Mouse (Mus musculus): ENCODE results near the gene Klf2. TPM values are rescaled to one million over a fixed set of nuclear protein-coding genes. Genes with fewer than 3 reads are reported as not detected.

Gene Klf2
- polyA plus RNA-seq, 1 experiment from 2014 or later = 5.9 TPM

- H3K27ac ChIP-seq = no peak overlapping the region
- WGBS = 85% methylated on average over 2 of the region's 2 CpGs
- no peaks in the 10 kb centered on the region for H3K9me3 ChIP-seq
- H3K4me3 ChIP-seq = no peak overlapping the region
- no peaks in the 10 kb centered on the region for H3K27me3 ChIP-seq
- H3K4me1 ChIP-seq (replicated peaks) = no peaks in the 10 kb centered on the region; the same call in 1 of the 2 replicates
- H3K36me3 ChIP-seq = no peaks in the 10 kb centered on the region
- no peak overlapping the region for H3K9ac ChIP-seq
- ATAC-seq (ENCODE audit: low FRiP score) = no peak
- H3K4me2 ChIP-seq = no peak overlapping the region
These were observed 27.7 kb upstream of the Klf2 start for GRCm38 (mm10) chr8:72291104-72291503.

DNA sequence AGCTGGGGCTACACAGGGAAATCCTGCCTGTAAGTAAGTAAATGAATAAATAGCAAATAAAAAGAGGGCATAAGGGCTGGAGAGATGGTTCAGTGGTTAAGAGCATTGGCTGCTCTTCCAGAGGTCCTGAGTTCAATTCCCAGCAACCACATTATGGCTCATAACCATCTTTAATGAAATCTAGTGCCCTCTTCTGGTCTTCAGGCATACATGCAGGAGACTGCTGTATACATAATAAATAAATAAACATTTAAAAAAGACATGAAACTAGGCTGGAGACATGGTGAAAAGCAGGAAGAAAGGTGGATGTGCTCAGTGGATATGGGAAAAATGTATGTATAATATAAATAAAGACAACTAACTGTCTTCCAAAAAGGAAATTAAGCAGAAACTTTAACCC, 25.5 kb upstream of the Klf2 start:
- H3K36me3 ChIP-seq = no peaks in the 10 kb centered on the region
- H3K4me3 ChIP-seq = no peak overlapping the region
- no peak overlapping the region for H3K9ac ChIP-seq
- ATAC-seq (ENCODE audit: low FRiP score) = no peak
- H3K4me2 ChIP-seq = no peak overlapping the region
- no peaks in the 10 kb centered on the region for H3K27me3 ChIP-seq
- no peaks in the 10 kb centered on the region for H3K9me3 ChIP-seq
- H3K4me1 ChIP-seq (replicated peaks) = no peaks in the 10 kb centered on the region; the same call in 1 of the 2 replicates
- no peak overlapping the region for H3K27ac ChIP-seq

- Histone ChIP-seq H3K9ac (no peak overlapping the region), H3K36me3 (no peaks in the 10 kb centered on the region), H3K9me3 (no peaks in the 10 kb centered on the region), H3K4me1 (replicated peaks) (no peaks in the 10 kb centered on the region; the same call in 1 of the 2 replicates), H3K27me3 (no peaks in the 10 kb centered on the region), H3K4me3 (no peak overlapping the region), H3K4me2 (no peak overlapping the region), H3K27ac (0 out of 2 replicates have a peak overlapping the region, but pooled peaks have one; percentile 24)
- WGBS = 70% methylated on average over 3 of the region's 3 CpGs
- no peak for ATAC-seq (ENCODE audit: low FRiP score)
These were observed 23.7 kb upstream of the Klf2 start for GRCm38 (mm10) chr8:72295125-72295524.

GRCm38 (mm10) chr8:72295679-72296078, 23.2 kb upstream of the Klf2 start:
- Histone ChIP-seq H3K9me3 (no peaks in the 10 kb centered on the region), H3K4me2 (no peak overlapping the region), H3K27me3 (no peaks in the 10 kb centered on the region), H3K36me3 (no peaks in the 10 kb centered on the region), H3K27ac (peak overlapping the region; percentile 24; the same call in 1 of the 2 replicates), H3K4me3 (no peak overlapping the region), H3K9ac (no peak overlapping the region), H3K4me1 (replicated peaks) (no peaks in the 10 kb centered on the region; the same call in 1 of the 2 replicates)
- ATAC-seq (ENCODE audit: low FRiP score) = peak; percentile 73; the same call in 1 of the 2 replicates
- WGBS = 61% methylated on average over 8 of the region's 8 CpGs

DNA sequence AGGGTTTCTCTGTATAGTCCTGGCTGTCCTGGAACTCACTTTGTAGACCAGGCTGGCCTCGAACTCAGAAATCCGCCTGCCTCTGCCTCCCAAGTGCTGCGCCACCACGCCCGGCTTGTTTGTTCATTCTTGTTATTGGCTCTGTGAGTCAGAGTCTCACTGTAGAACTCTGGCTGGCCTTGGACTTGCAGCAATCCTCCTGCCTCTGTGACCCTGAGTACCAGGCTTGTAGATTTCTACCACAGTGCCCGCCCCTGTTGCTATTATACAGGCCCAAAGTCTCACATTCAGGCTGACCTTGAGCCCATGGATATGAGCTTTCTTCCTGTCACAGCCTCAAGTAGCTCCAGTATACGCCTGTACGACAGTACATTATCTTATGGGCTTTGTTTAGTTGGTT, 22.3 kb upstream of the Klf2 start:
- ATAC-seq (ENCODE audit: low FRiP score) = no peak
- Histone ChIP-seq H3K4me3 (no peak overlapping the region), H3K27me3 (no peaks in the 10 kb centered on the region), H3K9ac (no peak overlapping the region), H3K4me1 (replicated peaks) (no peaks in the 10 kb centered on the region; the same call in 1 of the 2 replicates), H3K36me3 (no peaks in the 10 kb centered on the region), H3K9me3 (no peaks in the 10 kb centered on the region), H3K27ac (no peak overlapping the region), H3K4me2 (no peak overlapping the region)
- 97% methylated on average over 8 of the region's 8 CpGs for whole genome bisulfite sequencing

GRCm38 (mm10) chr8:72298928-72299327, 19.9 kb upstream of the Klf2 start:
- Histone ChIP-seq H3K4me2 (no peak overlapping the region), H3K9ac (no peak overlapping the region), H3K9me3 (no peaks in the 10 kb centered on the region), H3K4me3 (no peak overlapping the region), H3K27me3 (no peaks in the 10 kb centered on the region), H3K27ac (no peak overlapping the region), H3K4me1 (replicated peaks) (no peaks in the 10 kb centered on the region; the same call in 1 of the 2 replicates), H3K36me3 (no peaks in the 10 kb centered on the region)
- ATAC-seq (ENCODE audit: low FRiP score) = no peak
- WGBS = 90% methylated on average over 1 of the region's 1 CpGs

DNA sequence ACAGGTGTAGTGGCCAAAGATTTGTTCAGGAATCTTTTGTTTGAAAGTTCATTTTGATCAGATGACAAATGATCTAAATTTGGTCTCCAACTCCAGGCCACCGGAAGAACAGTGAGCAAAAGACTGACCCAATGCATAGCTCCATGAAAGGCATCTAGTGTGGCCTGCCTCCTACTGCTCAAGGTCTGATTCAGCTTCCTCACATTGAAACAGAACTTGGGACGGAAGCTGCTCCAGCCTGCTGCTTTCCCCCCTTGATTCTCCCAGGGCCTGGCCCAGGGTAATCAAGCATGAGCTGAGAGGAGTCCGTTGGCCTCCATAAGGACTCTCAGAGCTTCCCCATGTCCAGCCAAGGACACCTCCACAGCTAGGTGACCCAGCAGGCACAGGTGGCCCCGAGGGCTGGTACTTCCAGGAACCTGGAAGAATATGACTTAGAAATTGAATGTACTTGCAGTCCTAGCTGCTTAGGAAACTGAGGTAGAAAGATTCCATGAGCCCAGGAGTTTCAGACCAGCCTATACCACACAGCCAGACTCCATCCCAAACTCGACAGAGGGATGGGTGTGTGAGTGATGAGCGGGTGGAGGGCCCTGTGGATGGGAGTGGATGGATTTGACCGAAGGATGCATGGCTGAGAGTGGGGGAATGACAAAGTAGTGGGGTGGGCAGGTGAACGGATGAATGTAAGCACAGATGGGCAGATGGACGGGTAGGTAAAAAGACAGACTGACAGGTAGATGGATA, 18.0 kb upstream of the Klf2 start:
- H3K9me3 ChIP-seq = no peaks in the 10 kb centered on the region
- no peaks in the 10 kb centered on the region for H3K36me3 ChIP-seq
- WGBS = 83% methylated on average over 9 of the region's 9 CpGs
- H3K4me3 ChIP-seq = no peak overlapping the region
- no peaks in the 10 kb centered on the region for H3K27me3 ChIP-seq
- no peak overlapping the region for H3K9ac ChIP-seq
- no peaks in the 10 kb centered on the region; the same call in 1 of the 2 replicates for H3K4me1 ChIP-seq (replicated peaks)
- no peak for ATAC-seq (ENCODE audit: low FRiP score)
- H3K27ac ChIP-seq = no peak overlapping the region
- H3K4me2 ChIP-seq = no peak overlapping the region

DNA sequence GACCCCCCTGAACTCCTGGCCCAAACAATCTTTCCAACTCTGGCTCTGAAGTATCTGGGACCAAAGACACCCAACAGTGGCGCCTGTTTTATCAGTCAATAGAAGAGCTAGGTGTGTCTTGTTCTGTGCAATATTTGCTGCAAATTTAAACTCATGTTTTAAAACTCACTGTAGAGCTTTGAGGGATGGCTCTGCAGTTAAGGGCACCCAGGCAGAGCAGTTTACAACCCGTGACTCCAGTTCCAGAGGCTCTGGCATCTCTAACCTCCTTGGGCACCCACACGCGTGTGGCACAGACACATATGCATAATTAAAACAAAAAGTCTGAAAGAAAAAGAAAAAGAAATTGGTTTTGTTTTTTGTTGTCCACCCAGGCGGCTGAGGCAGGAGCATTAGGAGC, 17.3 kb upstream of the Klf2 start:
- H3K27me3 ChIP-seq = no peaks in the 10 kb centered on the region
- no peak overlapping the region for H3K9ac ChIP-seq
- no peak for ATAC-seq (ENCODE audit: low FRiP score)
- H3K9me3 ChIP-seq = no peaks in the 10 kb centered on the region
- H3K36me3 ChIP-seq = no peaks in the 10 kb centered on the region
- no peaks in the 10 kb centered on the region for H3K4me1 ChIP-seq (replicated peaks)
- WGBS = 90% methylated on average over 5 of the region's 5 CpGs
- no peak overlapping the region for H3K4me3 ChIP-seq
- H3K4me2 ChIP-seq = no peak overlapping the region
- no peak overlapping the region for H3K27ac ChIP-seq

DNA sequence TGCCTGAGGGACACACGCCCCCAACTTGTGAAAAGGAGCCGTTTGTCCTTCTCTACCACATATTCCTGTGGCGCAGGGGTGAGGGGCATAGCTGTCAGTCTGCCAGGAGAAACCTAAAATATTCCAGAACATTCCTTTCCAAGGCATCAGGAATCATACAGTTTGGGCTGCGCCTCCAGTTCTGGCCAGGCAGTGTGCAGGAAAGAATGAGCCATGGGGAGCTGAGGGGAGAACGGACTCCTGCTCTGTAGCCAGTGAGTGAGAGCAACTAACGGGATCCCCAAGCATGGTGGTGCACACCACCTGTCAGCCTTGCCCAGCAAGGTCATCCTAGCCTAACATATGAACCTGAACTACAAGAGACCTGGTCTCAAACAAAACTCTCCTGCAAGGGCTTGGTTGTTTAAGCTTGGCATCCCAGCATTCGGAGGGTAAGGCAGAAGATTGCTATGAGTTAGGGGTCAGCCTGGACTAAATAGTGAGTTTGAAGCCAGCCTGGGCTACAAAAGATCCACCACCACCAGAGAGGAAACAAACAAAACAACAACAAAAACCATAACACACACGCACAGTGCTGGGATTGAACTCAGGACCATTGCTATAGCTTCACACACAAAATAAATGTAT, 15.7 kb upstream of the Klf2 start:
- H3K4me1 ChIP-seq (replicated peaks) = 0 out of 2 replicates have a peak, but pooled peaks cover 3% of the 10 kb centered on the region
- no peak overlapping the region for H3K27ac ChIP-seq
- no peak overlapping the region for H3K4me2 ChIP-seq
- no peak overlapping the region for H3K4me3 ChIP-seq
- no peaks in the 10 kb centered on the region for H3K9me3 ChIP-seq
- ATAC-seq (ENCODE audit: low FRiP score) = no peak
- no peaks in the 10 kb centered on the region for H3K27me3 ChIP-seq
- no peak overlapping the region for H3K9ac ChIP-seq
- no peaks in the 10 kb centered on the region for H3K36me3 ChIP-seq
- WGBS = 73% methylated on average over 8 of the region's 8 CpGs

DNA sequence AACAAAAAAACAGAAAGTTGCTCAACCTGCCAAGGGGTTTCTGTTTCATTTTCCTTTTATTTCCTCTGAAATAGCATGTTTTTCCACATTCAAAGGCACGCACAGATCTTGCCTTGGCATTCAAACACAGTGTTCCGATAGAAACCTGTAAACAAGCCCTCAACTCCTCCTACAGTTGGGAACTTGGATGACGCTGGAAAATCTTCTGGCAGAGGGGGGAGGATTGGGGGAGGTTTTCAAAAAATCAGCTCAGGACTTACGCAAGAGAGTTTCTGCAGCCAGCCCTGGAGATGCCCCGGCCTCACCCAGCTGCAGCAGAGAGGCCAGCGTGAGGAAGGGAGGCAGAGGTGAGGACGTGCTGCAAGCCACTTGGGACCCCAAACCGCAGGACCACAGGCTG, 15.2 kb upstream of the Klf2 start:
- H3K36me3 ChIP-seq = no peaks in the 10 kb centered on the region
- no peak overlapping the region for H3K9ac ChIP-seq
- no peak overlapping the region for H3K4me2 ChIP-seq
- WGBS = 75% methylated on average over 8 of the region's 8 CpGs
- H3K27ac ChIP-seq = no peak overlapping the region
- no peak overlapping the region for H3K4me3 ChIP-seq
- no peak for ATAC-seq (ENCODE audit: low FRiP score)
- H3K27me3 ChIP-seq = no peaks in the 10 kb centered on the region
- no peaks in the 10 kb centered on the region for H3K9me3 ChIP-seq
- H3K4me1 ChIP-seq (replicated peaks) = 0 out of 2 replicates have a peak, but pooled peaks cover 6% of the 10 kb centered on the region

DNA sequence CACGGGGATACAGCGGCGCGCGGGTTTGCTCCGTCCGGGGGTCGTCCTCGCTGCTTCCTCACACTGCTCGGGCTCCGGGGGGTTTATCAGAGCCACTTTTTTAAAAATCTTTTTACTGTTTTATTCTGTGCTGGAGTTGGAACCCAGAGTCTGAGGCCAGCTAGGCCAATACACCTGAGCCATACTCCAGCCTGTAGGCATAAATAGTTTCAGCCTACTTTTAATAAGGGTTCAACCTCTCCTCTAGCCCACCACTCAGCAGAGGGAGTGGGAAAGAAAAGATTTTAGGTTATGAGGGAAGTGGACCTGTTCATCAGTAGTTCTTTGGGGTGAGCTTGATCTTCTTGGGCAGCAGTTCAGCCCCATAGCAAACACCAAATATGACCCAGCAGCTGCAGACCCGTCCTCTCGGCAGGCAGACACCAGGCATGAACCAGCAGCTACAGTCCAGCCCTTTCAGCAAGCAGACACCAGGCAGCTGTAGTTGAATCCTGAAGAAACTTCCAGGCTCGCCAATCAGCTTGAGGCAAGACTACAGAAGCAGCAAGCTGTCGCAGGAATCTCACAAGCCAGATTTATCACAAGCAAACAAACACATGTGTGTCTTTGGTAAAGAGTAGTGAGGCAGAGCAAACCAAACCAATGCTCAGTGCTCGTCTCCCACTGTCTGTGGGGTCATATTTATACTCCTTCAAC, 13.5 kb upstream of the Klf2 start, which contains the start of gene Gm10282:
Gm10282 (minus strand) TSS at position 51 of the 696 bp plus-strand sequence.
- ATAC-seq (ENCODE audit: low FRiP score) = no peak
- H3K4me3 ChIP-seq = no peak within 1 kb of the TSS
- WGBS = 78% methylated on average over 16 of the region's 16 CpGs
- H3K27me3 ChIP-seq = no peaks in the 10 kb centered on the region
- 0 out of 2 replicates have a peak, but pooled peaks cover 6% of the 10 kb centered on the region for H3K4me1 ChIP-seq (replicated peaks)
- H3K36me3 ChIP-seq = no peaks in the 10 kb centered on the region
- H3K27ac ChIP-seq = no peak within 1 kb of the TSS
- no peak within 1 kb of the TSS for H3K9ac ChIP-seq
- no peaks in the 10 kb centered on the region for H3K9me3 ChIP-seq
- no peak within 1 kb of the TSS for H3K4me2 ChIP-seq

DNA sequence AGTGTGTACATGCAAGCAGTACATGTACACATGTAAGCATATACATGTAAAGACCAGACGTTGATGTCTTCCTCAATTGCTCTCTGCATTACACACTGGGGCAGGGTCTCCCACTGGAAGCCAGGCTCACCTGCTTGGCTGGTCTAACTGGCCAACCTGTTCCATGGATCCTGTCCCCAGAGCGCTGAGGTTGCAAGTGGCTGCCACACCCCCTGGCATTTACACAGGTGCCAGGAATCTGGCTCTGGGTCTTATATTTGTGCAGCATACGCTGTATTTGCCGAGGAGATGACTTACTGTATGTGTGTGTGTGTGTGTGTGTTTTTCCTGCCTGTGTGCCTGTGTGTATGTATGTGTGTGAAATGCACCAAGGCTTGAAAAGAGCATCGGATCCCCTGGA, 11.9 kb upstream of the Klf2 start:
- Histone ChIP-seq H3K27ac (no peak overlapping the region), H3K4me3 (no peak overlapping the region), H3K9me3 (no peaks in the 10 kb centered on the region), H3K9ac (no peak overlapping the region), H3K4me1 (replicated peaks) (peaks cover 11% of the 10 kb centered on the region), H3K36me3 (no peaks in the 10 kb centered on the region), H3K4me2 (no peak overlapping the region), H3K27me3 (no peaks in the 10 kb centered on the region)
- WGBS = 90% methylated on average over 5 of the region's 5 CpGs
- no peak for ATAC-seq (ENCODE audit: low FRiP score)

Data from hindbrain, embryonic 13.5 days (tissue).